Mouse (Mus musculus): ENCODE results near the gene Mxra8. TPM values are rescaled to one million over a fixed set of nuclear protein-coding genes. Genes with fewer than 3 reads are reported as not detected.
A peak's percentile ranks its signal among the peaks of the same experiment; 100 is the strongest.

Mxra8 gene
- polyA plus RNA-seq, 1 experiment from 2014 or later, result 69.6 TPM

DNA sequence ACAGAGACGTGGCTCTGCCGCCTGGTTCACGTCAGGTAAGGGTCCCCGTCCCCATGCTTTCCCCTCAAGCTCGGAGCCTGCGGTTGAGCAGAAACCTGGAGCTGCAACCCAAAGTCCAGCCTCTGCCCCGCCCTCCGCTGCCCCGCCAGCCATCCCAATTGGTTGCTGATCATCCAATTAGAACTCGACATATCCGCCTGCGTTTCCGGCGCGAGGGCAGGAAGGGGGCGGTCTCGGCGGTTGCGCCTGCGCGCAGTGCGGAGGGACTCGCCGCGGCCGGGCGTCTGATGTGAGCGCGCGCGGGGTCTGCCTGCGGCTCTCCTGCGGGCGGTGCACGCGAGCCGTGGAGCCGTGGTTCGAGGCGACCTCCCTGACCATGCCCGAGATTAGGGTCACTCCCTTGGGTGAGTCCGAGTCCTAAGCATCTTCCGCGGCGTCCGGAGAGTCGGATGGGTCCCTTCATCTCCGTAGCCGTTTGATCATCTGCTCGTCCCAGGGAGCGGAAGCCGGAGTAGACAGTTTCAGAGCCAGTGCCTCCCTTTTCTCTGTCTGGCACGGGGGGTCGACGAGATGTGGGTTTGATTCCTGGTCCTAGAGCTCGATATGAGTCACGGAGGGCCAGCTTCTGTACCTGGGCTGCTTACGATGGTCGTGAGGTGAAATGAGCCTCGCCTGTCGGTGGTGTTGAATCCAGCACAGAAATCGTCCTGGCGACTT, 30.0 kb downstream of the Mxra8 start, which contains the start of the genes Cptp and Ints11:
Cptp (minus strand) TSS at position 124 of the 717 bp plus-strand sequence.
Ints11 (plus strand) TSS at position 230 of the 717 bp plus-strand sequence.
- H3K9ac ChIP-seq, result peak within 1 kb of the TSS; percentile 79
- no peaks in the 10 kb centered on the region for H3K9me3 ChIP-seq
- under 1% methylated on average over 62 of the region's 63 CpGs for WGBS
- peak within 1 kb of the TSS; percentile 51 for H3K27ac ChIP-seq
- peak; percentile 88 for ATAC-seq (ENCODE audit: insufficient number of reproducible peaks, insufficient read depth, low FRiP score, low TSS enrichment, low read depth)
- H3K4me1 ChIP-seq, result peaks cover 27% of the 10 kb centered on the region
- H3K36me3 ChIP-seq, result peaks cover 58% of the 10 kb centered on the region
- no peaks in the 10 kb centered on the region for H3K27me3 ChIP-seq
- peak within 1 kb of the TSS; percentile 98 for H3K4me2 ChIP-seq
- peak within 1 kb of the TSS; percentile 79 for H3K4me3 ChIP-seq

GRCm38 (mm10) chr4:155871404-155871803, 31.9 kb downstream of the Mxra8 start:
- H3K4me2 ChIP-seq, result no peak overlapping the region
- H3K9ac ChIP-seq, result no peak overlapping the region
- H3K36me3 ChIP-seq, result peaks cover 56% of the 10 kb centered on the region
- ATAC-seq (ENCODE audit: insufficient number of reproducible peaks, insufficient read depth, low FRiP score, low TSS enrichment, low read depth), result no peak
- H3K4me3 ChIP-seq, result no peak overlapping the region
- H3K27ac ChIP-seq, result no peak overlapping the region
- WGBS, result 88% methylated on average over 7 of the region's 7 CpGs
- no peaks in the 10 kb centered on the region for H3K27me3 ChIP-seq
- peaks cover 27% of the 10 kb centered on the region for H3K4me1 ChIP-seq
- H3K9me3 ChIP-seq, result no peaks in the 10 kb centered on the region

DNA sequence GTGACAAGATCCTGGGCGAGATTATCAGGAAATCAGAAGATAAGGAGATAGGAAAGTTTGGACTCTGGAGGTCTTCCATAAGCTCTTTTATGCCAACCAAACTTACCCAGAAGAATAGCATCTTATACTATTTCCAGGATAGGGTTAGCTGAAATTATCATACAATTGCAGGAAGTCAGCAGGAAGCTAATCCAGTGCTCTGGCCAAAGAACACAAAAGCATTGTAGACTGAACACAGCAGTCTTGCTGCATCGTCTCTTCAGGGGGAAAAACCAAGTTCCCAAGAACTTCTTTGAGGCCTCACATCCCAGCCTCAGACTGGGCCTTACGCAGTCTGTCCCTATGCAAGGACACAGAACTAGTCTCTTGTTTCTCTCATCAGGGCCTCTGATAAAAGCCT, 44.1 kb downstream of the Mxra8 start:
- Histone ChIP-seq H3K4me2 (no peak overlapping the region), H3K4me1 (no peaks in the 10 kb centered on the region), H3K9ac (no peak overlapping the region), H3K9me3 (no peaks in the 10 kb centered on the region), H3K27me3 (no peaks in the 10 kb centered on the region), H3K4me3 (no peak overlapping the region), H3K27ac (no peak overlapping the region), H3K36me3 (peaks cover 61% of the 10 kb centered on the region)
- WGBS, result 87% methylated on average over 3 of the region's 3 CpGs
- no peak for ATAC-seq (ENCODE audit: insufficient number of reproducible peaks, insufficient read depth, low FRiP score, low TSS enrichment, low read depth)

- H3K4me3 ChIP-seq, result no peak overlapping the region
- no peaks in the 10 kb centered on the region for H3K27me3 ChIP-seq
- 96% methylated on average over 5 of the region's 5 CpGs for whole genome bisulfite sequencing
- no peak for ATAC-seq (ENCODE audit: insufficient number of reproducible peaks, insufficient read depth, low FRiP score, low TSS enrichment, low read depth)
- peaks cover 17% of the 10 kb centered on the region for H3K4me1 ChIP-seq
- H3K9ac ChIP-seq, result no peak overlapping the region
- peaks cover 64% of the 10 kb centered on the region for H3K36me3 ChIP-seq
- H3K4me2 ChIP-seq, result no peak overlapping the region
- no peaks in the 10 kb centered on the region for H3K9me3 ChIP-seq
- no peak overlapping the region for H3K27ac ChIP-seq
These were observed 46.9 kb downstream of the Mxra8 start for GRCm38 (mm10) chr4:155886330-155886729.

- H3K9ac ChIP-seq, result peak overlapping the region; percentile 16; the same call in 1 of the 2 replicates
- no peak overlapping the region for H3K4me3 ChIP-seq
- no peak overlapping the region for H3K4me2 ChIP-seq
- H3K9me3 ChIP-seq, result no peaks in the 10 kb centered on the region
- WGBS, result 88% methylated on average over 10 of the region's 10 CpGs
- no peak for ATAC-seq (ENCODE audit: insufficient number of reproducible peaks, insufficient read depth, low FRiP score, low TSS enrichment, low read depth)
- H3K27ac ChIP-seq, result no peak overlapping the region
- H3K36me3 ChIP-seq, result peaks cover 64% of the 10 kb centered on the region
- H3K27me3 ChIP-seq, result no peaks in the 10 kb centered on the region
- peaks cover 18% of the 10 kb centered on the region for H3K4me1 ChIP-seq
These were observed 48.2 kb downstream of the Mxra8 start for GRCm38 (mm10) chr4:155887674-155888073.

- WGBS, result 90% methylated on average over 9 of the region's 9 CpGs
- Histone ChIP-seq H3K27me3 (no peaks in the 10 kb centered on the region), H3K36me3 (peaks cover 64% of the 10 kb centered on the region), H3K4me1 (peaks cover 23% of the 10 kb centered on the region), H3K9me3 (no peaks in the 10 kb centered on the region), H3K9ac (no peak overlapping the region; the same call in 1 of the 2 replicates), H3K4me3 (no peak overlapping the region), H3K4me2 (no peak overlapping the region), H3K27ac (no peak overlapping the region)
- ATAC-seq (ENCODE audit: insufficient number of reproducible peaks, insufficient read depth, low FRiP score, low TSS enrichment, low read depth), result no peak
These were observed 48.7 kb downstream of the Mxra8 start for GRCm38 (mm10) chr4:155888181-155888580.

DNA sequence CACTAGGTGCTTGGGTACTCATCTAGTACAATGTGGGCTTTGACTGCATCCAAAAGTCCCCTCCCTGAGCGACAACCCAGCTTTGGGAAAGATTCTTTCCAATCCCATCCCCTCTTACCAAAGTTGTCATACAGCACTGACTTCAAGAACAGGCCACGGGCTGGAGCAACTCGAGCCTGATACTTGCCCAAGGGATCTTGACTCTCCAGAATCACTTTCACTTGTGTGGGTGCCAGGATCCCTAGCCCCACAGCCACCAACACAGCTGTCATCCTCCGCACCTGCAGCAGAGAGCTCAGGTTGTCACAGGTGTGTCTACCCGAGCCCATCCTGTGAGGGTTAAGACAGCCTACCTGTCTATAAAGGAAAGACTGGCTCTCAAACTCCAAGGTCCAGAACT, 49.8 kb downstream of the Mxra8 start:
- Histone ChIP-seq H3K4me1 (peaks cover 34% of the 10 kb centered on the region), H3K9ac (no peak overlapping the region), H3K9me3 (no peaks in the 10 kb centered on the region), H3K27ac (no peak overlapping the region), H3K4me3 (no peak overlapping the region), H3K27me3 (no peaks in the 10 kb centered on the region), H3K36me3 (peaks cover 54% of the 10 kb centered on the region), H3K4me2 (no peak overlapping the region)
- no peak for ATAC-seq (ENCODE audit: insufficient number of reproducible peaks, insufficient read depth, low FRiP score, low TSS enrichment, low read depth)
- WGBS, result 77% methylated on average over 5 of the region's 5 CpGs

DNA sequence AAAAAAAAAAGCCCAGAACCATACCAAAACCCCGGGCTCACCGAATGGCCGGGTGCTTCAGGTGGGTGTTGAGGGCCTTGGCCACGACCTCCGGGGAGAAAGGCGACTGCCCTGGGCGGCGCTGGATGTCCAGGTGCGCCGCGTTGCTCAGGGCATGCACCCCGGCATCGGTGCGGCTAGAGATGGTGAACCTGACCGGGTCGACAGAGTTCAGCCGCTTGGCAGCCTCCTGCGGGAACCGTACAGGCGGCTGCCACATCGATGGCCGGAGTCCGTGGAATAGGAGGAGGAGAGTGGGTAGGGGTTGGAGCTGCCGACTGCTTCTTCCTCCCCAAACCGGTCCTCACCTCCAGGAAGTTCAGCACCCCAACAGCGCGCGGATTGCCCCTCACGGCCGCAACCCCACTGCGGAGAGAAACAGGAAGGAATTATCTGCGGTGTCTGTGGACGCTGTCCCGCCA, 51.6 kb downstream of the Mxra8 start:
- H3K36me3 ChIP-seq, result peaks cover 41% of the 10 kb centered on the region
- no peaks in the 10 kb centered on the region for H3K9me3 ChIP-seq
- peak overlapping the region; percentile 77 for H3K4me3 ChIP-seq
- peak overlapping the region; percentile 94 for H3K4me2 ChIP-seq
- no peak for ATAC-seq (ENCODE audit: insufficient number of reproducible peaks, insufficient read depth, low FRiP score, low TSS enrichment, low read depth)
- under 1% methylated on average over 34 of the region's 34 CpGs for WGBS
- H3K9ac ChIP-seq, result peak overlapping the region; percentile 85
- H3K27ac ChIP-seq, result peak overlapping the region; percentile 95
- H3K27me3 ChIP-seq, result no peaks in the 10 kb centered on the region
- peaks cover 48% of the 10 kb centered on the region for H3K4me1 ChIP-seq

GRCm38 (mm10) chr4:155891551-155892001, 52.1 kb downstream of the Mxra8 start, which contains the start of the genes Pusl1 and Acap3:
Gene Pusl1, minus strand, starts transcription at chr4:155891781.
Gene Acap3, plus strand, starts transcription at chr4:155891822.
- peak within 1 kb of the TSS; percentile 85 for H3K9ac ChIP-seq
- under 1% methylated on average over 52 of the region's 52 CpGs for WGBS
- H3K4me1 ChIP-seq, result peaks cover 48% of the 10 kb centered on the region
- peak within 1 kb of the TSS; percentile 94 for H3K4me2 ChIP-seq
- peak; percentile 87 for ATAC-seq (ENCODE audit: insufficient number of reproducible peaks, insufficient read depth, low FRiP score, low TSS enrichment, low read depth)
- H3K27me3 ChIP-seq, result no peaks in the 10 kb centered on the region
- H3K9me3 ChIP-seq, result no peaks in the 10 kb centered on the region
- H3K4me3 ChIP-seq, result peak within 1 kb of the TSS; percentile 77
- peak within 1 kb of the TSS; percentile 95 for H3K27ac ChIP-seq
- H3K36me3 ChIP-seq, result peaks cover 41% of the 10 kb centered on the region

GRCm38 (mm10) chr4:155892017-155892416, 52.5 kb downstream of the Mxra8 start:
- peak overlapping the region; percentile 94 for H3K4me2 ChIP-seq
- under 1% methylated on average over 36 of the region's 56 CpGs for WGBS
- H3K9ac ChIP-seq, result peak overlapping the region; percentile 85
- H3K27ac ChIP-seq, result peak overlapping the region; percentile 95
- no peaks in the 10 kb centered on the region for H3K9me3 ChIP-seq
- H3K27me3 ChIP-seq, result no peaks in the 10 kb centered on the region
- H3K4me3 ChIP-seq, result peak overlapping the region; percentile 77
- peaks cover 48% of the 10 kb centered on the region for H3K4me1 ChIP-seq
- ATAC-seq (ENCODE audit: insufficient number of reproducible peaks, insufficient read depth, low FRiP score, low TSS enrichment, low read depth), result peak; percentile 88
- H3K36me3 ChIP-seq, result peaks cover 41% of the 10 kb centered on the region

DNA sequence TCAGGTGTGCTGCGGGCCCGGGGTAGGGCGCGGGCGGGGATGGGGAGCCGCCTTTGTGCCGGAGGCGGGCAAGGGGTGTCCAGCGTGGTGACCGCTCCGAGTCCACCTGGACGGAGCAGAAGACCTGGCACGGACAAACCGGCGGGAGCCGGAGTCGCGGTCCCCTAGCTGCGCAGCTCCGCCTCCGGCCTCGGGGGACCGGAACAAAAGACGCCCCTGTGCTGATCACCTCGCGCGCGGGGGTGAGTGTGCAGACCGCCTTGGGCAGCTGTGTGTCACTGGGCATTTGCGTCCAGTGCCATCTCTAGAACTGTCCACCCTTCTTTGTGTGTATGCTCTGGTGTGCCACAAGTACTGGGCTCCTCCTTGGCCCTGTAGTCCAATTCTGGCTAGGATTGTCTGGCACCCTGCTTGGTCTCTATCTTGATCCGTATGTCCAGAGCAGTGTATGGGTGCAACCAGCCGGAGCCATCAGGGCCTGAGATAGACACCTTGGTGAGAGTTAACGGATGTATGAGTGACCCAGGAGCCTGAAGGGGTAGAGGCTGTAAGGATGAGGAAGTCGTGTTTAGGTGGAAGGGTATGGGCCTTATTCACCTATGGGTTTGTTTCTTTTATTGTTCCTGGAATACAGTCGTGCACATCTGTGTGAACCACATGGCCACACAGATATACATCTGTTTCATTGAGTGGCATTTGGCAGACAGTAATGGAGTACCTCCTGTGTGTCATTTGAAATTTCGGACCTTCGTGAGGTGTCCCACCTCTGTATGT, 53.1 kb downstream of the Mxra8 start:
- Histone ChIP-seq H3K4me3 (peak overlapping the region; percentile 77), H3K9me3 (no peaks in the 10 kb centered on the region), H3K27ac (peak overlapping the region; percentile 95), H3K4me2 (peak overlapping the region; percentile 94), H3K4me1 (peaks cover 48% of the 10 kb centered on the region), H3K9ac (peak overlapping the region; percentile 85), H3K27me3 (no peaks in the 10 kb centered on the region), H3K36me3 (peaks cover 37% of the 10 kb centered on the region)
- ATAC-seq (ENCODE audit: insufficient number of reproducible peaks, insufficient read depth, low FRiP score, low TSS enrichment, low read depth), result peak; percentile 33
- 4% methylated on average over 37 of the region's 37 CpGs for WGBS
